Mouse (Mus musculus) yolk sac, embryonic 10.5 days (tissue): ENCODE measurements around the gene Tdg.

Source experiments
- DNase-seq: peaks from one replicate; pipeline ENCODE4 v3.0.0-alpha.2; 2017; ENCODE audit warnings: low spot score

Tdg gene

DNA sequence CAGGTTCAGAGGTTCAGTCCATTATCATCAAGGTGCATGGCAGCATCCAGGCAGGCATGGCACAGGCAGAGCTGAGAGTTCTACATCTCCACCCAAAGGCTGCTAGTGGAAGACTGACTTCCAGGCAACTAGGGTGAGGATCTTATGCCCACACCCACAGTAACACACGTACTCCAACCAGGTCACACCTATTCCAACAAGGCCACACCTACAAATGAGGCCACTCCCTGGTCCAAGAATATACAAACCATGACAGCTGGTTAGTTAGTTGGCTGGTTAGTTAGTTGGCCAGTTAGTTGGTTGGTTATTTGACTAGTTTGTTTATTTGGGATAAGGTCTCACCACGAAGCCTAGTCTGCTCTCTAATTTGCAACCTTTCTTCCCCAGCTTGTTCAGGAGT lies 33.7 kb downstream of the Tdg start:
- no peak for DNase-seq

DNA sequence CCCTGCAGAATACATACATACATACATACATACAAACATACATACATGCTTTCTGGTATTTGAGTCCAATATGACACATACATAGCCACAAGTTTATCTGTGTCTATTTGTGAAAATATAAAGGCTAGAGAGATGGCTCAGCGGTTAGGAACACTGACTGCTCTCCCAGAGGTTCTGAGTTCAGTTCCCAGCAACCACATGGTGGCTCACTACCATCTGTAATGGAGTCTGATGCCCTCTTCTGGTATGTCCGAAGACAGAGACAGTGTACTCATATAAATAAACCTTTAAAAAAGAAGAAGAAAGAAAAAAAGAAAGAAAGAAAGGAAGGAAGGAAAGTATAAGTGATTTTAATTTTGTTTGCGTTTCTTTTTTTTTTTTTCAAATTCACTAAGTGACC lies 36.3 kb downstream of the Tdg start:
- DNase-seq = no peak

DNA sequence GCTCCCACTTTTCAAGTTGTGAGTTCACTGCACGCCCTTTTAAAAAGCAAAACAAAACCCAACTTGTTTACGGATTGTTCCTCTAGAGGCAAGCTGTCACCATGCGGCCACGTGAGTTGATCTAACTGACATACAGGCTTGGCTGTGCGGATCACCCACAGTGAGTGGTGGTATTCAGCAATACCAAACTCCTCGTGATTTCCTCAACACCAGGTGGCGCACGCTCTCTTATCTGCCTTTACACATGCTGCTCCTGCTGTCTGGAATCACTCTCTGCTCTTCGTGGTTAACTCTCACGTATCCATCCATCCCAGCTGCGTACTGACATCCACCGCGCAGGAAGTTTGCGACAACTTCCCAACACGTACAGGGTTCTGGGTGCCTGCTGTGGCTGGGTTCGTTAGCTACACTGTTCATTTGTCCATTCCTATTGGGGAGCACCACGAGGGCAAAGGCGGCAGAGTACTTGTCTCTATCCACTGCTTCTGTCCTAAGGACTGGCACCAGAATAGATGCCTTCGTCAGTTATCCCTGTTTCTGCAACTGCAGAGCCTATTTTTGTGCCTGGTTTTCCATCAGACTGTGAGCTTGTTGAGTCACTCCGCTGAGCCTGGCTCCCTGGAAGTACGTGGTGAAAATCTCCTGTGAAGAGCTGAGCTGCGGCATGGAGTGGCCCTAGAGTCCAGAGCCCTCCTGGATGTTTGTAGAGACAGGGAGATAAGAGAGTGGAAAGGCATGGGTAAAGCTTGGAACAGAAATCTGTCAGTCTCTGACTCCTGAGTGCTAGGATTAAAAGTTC lies 37.0 kb downstream of the Tdg start:
- peak; percentile 70 for DNase-seq

DNA sequence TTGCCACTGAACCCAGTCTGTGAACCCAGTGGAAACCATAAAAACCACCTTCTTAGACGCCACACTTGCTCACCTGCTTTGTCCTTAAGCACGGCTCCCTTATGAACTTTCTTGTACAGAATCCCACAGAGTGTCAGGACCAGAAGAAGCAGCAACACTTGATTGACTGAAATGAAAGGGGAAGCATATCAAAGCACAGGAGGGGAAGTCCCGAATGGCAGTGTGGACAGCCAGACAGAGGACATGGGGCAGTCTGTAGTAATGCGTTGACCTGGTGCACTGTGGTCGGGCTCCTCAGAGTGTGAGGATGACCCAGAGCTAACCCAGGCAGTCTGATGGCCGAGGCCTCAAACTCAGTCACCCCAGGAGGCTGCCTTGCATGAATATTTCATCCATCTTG lies 40.6 kb downstream of the Tdg start:
- no peak for DNase-seq

DNA sequence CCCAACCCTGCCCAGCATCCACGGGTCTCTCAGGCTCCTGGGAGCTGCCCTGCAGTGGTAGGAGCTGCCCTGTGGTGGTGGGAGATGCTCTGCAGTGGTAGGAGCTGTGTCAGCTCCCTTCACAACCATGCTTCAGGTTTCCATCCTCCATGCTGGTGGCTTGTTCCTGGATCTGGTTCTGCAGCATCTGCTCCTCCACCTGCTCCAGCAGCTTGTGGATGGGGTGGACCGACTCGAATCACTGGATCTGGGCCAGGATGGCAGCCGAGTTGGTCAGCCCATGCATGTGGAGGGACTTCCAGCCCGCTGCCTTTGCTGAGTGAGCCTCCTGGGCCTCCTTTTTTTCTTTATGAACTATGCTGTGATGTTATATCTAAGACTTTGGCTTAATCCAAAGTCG lies 47.3 kb downstream of the Tdg start:
- DNase-seq = no peak

DNA sequence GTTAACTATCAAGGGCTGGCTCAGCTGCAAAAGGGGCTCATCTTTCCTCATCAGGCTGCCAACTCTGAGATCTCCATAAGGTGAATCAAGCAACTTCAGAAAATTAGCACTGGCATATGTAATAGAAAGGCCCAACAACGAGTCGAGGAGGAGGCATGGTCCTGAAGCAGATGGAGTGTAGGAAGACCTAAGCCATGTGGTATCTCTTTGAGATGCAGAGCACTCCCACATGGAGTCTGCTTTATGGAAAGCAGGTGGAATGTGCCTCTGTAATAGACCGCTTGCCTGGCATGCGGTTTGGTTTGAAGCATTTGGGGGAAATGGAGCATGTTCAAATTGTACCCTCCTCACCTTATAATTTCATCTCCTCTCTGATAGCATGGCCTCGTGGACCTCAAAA lies 51.1 kb downstream of the Tdg start:
- no peak for DNase-seq

- no peak for DNase-seq
These were observed 52.0 kb downstream of the Tdg start for GRCm38 (mm10) chr10:82681639-82682038.

GRCm38 (mm10) chr10:82685440-82685839 lies 55.8 kb downstream of the Tdg start:
- no peak for DNase-seq

DNA sequence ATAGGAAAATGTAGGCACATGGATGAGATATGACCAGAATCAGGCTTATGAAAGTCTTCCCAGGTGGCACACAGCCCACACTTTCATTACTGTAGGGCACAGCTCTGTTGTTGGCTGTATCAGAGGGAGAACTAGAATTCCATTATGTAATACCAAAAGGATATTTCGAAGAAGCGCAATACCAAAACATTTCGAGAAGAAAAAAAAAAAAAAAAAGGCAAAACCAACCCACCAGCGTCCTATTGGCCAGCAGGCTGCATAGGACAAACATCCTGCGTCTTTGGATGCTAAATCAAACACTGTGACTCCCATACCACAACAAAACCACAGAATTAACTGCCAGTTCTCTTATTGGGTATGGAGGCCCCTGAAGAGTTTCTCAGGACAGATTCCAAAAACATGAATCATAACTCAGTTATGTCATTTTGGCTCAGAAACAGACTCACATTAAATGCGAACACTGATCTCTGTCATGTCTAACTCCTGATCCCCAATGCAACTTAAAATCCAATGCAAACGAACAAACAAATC lies 60.1 kb downstream of the Tdg start:
- no peak for DNase-seq

DNA sequence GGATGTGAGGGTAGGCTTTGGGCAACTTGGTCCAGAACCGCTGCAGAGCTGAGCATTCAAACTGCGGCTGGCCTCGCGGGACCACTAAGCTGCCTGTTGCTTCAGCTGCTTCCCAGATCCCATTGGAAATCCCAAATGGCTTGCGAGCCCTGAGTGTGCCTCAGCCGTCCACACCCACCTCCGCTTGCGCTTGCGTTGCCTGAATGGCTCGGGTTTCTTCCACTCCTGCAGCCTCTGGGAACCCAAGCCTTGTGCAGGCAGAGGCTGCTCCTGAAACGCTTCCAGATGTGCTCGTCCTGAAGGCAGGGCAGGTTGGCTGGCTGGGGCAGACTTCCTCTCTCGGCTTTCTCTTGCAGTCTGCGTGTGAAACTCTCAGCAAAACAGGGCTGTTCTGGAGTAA lies 60.9 kb downstream of the Tdg start, which contains the start of gene Glt8d2:
TSS of gene Glt8d2 (minus strand) at position 157 of the 400 bp plus-strand sequence.
- DNase-seq = peak; percentile 52

DNA sequence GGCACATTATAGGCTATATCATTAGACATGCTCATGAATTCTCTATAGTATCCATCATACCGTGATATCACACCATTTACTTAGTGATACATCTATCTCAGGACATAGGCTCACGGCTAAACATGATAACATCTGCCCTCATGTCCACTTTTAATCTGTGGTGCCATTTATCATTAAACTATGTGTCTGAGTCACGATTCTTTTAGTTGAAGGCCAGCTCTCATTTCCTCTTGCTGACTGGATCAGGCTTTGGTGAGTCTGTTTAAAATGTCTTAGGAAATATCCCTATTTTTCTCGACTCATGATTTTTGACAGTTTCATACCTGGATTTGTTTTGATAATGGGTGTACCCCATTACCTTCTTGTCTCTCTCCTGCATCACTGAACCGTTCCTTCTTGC lies 66.3 kb downstream of the Tdg start, which contains the start of gene Hcfc2:
TSS of gene Hcfc2 (plus strand) at position 205 of the 400 bp plus-strand sequence.
- no peak for DNase-seq

DNA sequence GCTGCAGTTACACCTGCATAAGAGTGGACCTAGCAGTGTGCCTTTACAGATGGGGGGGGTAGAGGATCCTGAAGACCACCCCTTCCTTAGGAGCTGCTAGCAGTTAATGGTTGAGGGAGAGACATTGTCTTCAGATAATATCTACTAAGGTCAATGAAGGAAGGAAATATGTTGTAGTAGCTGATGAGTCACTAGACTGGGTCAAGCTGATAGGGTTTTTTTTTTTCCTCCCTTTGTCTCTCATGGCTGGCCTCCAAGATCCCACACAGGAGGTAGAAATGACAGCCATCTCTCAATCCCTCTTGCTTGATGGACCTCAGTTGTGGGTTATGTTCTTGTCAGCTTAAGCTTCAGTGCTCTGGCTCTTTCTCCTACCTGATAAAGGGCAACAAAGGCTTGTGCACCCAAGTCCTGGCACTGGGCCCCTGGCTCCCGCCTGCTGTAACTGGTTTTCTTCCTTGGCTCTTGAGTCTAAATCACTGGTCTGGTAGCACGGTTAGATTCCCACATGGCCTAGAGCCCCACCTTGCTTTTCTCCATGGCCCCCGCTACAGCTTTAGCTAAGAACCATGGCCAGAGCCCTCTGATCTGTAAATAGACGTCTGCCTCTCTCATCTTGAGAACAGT lies 66.9 kb downstream of the Tdg start:
- no peak for DNase-seq

- no peak for DNase-seq
These were observed 67.8 kb downstream of the Tdg start for GRCm38 (mm10) chr10:82697305-82697898.

- peak; percentile 88 for DNase-seq
These were observed 69.2 kb downstream of the Tdg start for GRCm38 (mm10) chr10:82698712-82699261.

GRCm38 (mm10) chr10:82699296-82699941 lies 69.8 kb downstream of the Tdg start:
- no peak for DNase-seq
